Mouse (Mus musculus) cortical plate, adult 2 months (tissue): Measurements from ENCODE around the gene Acadvl. TPM values are rescaled to one million over a fixed set of nuclear protein-coding genes. Genes with fewer than 3 reads are reported as not detected.

Experiments
- H3K27ac ChIP-seq: fragments of 200-500 bp; 2 replicates; pipeline ENCODE4 v1.5.1; 2012; ENCODE audit warnings: low read length, control low read depth, inconsistent platforms; ENCODE audit not compliant: insufficient read depth
- H3K4me1 ChIP-seq: fragments of 200-500 bp; 2 replicates; pipeline ENCODE4 v1.6.1; 2011; ENCODE audit warnings: low read length; ENCODE audit not compliant: control insufficient read depth, insufficient read depth
- H3K4me3 ChIP-seq: fragments of 200-500 bp; 2 replicates; pipeline ENCODE4 v1.5.1; 2011; ENCODE audit warnings: mild to moderate bottlenecking, low read length, control low read depth; ENCODE audit not compliant: insufficient read depth
- CTCF ChIP-seq: fragments of 200-500 bp; IDR thresholded peaks from 2 replicates; pipeline ENCODE4 v1.5.1; 2011; ENCODE audit warnings: mild to moderate bottlenecking, control low read depth, low read length; ENCODE audit not compliant: insufficient read depth; ENCODE audit errors: extremely low read depth
- POLR2A ChIP-seq: fragments of 200-500 bp; IDR thresholded peaks from 2 replicates; pipeline ENCODE4 v1.6.1; 2011; ENCODE audit warnings: mild to moderate bottlenecking, low read length, control low read depth; ENCODE audit not compliant: insufficient read depth; ENCODE audit errors: extremely low read depth
- polyA plus RNA-seq: library from polyadenylated mRNA; depleted of rRNA; stranded (reverse); fragments of >200 nt; gene quantifications from 2 replicates; pipeline ENCODE4 v1.2.3, GENCODE M21; 2012

Acadvl gene
- polyA plus RNA-seq, 1 experiment: 66.5 TPM

DNA sequence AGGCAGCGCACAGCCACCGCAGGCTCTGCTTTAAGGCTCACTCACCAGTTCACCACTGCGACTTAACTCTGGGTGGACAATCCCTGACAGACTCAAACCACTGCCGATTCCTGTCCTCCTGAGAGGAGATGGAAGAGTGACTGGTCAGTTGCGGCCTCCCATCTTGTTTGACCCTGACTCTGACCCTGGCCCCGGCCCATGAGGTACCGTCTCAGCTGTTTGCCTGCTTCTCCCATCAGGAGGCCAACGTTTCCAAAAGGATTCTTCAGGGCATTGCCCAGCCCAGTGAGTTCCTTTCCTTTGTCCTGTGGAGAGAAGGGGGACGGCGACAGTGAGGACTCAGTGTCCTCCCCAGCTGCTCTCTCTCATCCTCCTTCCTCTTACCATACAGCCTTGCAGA, 4.2 kb downstream of the Acadvl start:
- peaks cover 4% of the 10 kb centered on the region; the same call in 1 of the 2 replicates for H3K4me1 ChIP-seq
- H3K27ac ChIP-seq: no peak overlapping the region
- no peak overlapping the region for H3K4me3 ChIP-seq
- TF ChIP-seq POLR2A (no peak), CTCF (no peak)

DNA sequence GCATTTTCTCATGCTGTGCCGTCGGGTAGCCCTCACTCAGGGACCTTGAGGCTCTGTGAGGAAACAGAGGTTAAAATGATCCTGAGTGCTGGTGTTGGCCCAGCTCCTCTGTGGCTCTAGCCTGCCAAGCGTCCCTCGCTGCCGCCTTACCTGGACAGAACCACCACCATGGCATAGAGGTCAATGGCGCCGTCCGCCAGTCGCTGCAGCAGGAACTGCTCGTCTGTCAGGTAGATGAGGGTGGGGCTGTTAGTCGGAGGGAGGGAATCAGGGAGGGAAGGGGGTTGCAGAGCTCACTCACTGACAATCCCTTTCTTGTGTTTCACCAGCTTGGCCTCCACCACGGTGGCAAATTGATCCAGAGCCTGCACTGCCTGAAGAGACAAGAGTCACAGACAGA, 4.7 kb downstream of the Acadvl start:
- TF ChIP-seq CTCF (no peak), POLR2A (no peak)
- peaks cover 4% of the 10 kb centered on the region; the same call in 1 of the 2 replicates for H3K4me1 ChIP-seq
- H3K4me3 ChIP-seq: no peak overlapping the region
- H3K27ac ChIP-seq: no peak overlapping the region

DNA sequence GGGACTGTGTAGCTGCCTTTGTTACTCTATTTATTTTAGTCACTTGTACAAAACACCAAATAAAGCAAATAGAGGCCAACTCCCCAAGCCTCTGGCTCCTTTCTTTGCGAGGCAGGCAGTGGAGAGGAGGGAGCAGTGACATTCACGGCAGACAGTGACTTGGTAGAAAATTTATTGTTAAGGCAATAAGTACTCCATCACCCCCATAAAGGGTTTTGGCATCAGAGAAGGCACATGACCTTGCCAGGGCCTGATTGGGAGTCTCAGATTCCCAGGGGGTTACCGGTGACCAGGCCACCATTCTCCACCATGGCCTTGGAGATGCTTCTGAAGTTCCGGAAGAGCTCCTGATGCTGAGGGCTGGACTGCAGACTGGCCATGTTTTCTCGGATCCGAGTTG, 5.2 kb downstream of the Acadvl start:
- TF ChIP-seq CTCF (no peak), POLR2A (no peak)
- Histone ChIP-seq H3K4me1 (peaks cover 4% of the 10 kb centered on the region; the same call in 1 of the 2 replicates), H3K4me3 (no peak overlapping the region), H3K27ac (no peak overlapping the region)

DNA sequence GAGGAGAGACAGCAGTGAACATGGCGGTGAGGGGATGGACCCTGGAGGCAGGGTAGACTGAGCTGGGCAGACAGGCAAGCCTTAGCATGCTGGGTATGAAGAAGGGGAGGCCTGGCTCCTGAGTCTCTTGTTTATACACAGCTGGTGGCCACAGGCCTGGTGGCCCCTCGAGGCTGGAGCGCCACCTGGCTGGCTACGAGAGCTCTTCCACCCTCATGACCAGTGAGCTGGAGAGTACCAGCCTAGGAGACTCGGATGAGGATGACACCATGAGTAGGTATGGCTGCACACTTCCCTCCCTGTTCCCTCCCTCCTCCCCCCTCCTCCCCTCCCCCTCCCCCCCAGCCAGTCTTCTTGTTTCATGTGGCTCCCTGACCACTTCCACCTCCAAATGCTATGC, 9.7 kb downstream of the Acadvl start:
- no peak overlapping the region for H3K27ac ChIP-seq
- H3K4me3 ChIP-seq: no peak overlapping the region
- no peak for TF ChIP-seq POLR2A
- TF ChIP-seq CTCF: 0 out of 2 replicates have a peak, but pooled peaks have one; percentile 11
- H3K4me1 ChIP-seq: peaks cover 8% of the 10 kb centered on the region; the same call in 1 of the 2 replicates

DNA sequence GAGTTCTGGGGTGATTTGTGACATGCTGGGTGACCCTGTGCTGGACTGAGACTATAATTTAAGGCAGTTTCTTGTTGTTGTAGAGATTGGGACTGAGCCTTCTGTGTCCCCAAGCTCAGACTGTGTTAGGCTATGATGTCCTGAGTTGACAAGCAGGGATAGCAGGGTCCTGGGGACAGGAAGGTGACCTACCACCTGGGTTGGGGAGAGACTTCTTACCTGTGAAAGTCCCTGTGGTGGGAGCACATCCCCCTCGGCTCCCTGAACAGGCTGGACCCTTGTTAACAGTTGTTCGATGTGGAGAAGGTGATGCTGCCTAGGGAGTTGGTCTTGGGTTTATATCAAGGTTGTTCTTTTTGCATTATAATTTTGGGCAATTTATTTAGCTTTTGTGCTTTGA, 12.7 kb downstream of the Acadvl start:
- Histone ChIP-seq H3K4me3 (no peak overlapping the region), H3K4me1 (peaks cover 8% of the 10 kb centered on the region; the same call in 1 of the 2 replicates), H3K27ac (no peak overlapping the region)
- TF ChIP-seq CTCF (no peak), POLR2A (no peak)

DNA sequence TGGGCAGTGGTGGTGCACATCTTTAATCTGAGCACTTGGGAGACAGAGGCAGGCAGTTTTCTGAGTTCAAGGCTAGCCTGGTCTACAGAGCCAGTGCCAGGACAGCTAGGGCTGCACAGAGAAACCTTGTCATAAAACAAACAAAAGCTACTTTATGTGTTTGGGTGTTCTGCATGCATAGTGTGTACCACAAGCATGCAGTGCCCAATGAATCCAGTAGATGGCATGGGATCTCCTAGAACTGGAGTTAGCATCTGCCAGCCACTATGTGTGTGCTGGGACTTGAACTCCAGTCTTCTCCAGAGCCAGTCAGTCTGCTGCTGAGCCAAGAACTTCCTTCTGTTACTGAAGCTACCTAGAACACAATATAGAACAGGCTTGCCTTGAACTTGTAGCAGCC, 13.3 kb downstream of the Acadvl start:
- Histone ChIP-seq H3K4me1 (peaks cover 8% of the 10 kb centered on the region; the same call in 1 of the 2 replicates), H3K4me3 (no peak overlapping the region; the same call in 1 of the 2 replicates), H3K27ac (no peak overlapping the region)
- TF ChIP-seq POLR2A (no peak), CTCF (peak; percentile 23; the same call in 1 of the 2 replicates)

DNA sequence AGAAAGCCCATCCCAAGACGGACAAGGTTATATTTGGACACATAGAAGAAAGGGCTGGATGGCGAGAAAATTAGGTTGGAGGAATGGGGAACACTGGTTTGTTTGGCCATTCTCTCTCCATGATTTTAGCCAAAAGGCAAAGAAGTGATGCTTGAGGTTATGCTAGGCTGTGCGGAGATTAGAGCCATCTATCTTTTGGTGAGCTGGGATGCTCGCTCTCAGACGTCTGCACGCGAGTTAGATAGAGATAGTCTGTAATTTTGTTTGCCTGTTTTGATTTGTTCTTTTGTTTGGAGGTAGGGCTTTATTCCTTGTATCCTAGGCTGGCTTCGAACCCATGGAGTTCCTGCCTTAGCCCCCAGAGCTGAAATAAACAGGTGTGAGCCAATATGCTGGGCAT, 14.1 kb downstream of the Acadvl start:
- H3K4me1 ChIP-seq: peaks cover 8% of the 10 kb centered on the region; the same call in 1 of the 2 replicates
- H3K4me3 ChIP-seq: peak overlapping the region; percentile 83
- H3K27ac ChIP-seq: peak overlapping the region; percentile 89
- TF ChIP-seq CTCF (no peak), POLR2A (no peak)

DNA sequence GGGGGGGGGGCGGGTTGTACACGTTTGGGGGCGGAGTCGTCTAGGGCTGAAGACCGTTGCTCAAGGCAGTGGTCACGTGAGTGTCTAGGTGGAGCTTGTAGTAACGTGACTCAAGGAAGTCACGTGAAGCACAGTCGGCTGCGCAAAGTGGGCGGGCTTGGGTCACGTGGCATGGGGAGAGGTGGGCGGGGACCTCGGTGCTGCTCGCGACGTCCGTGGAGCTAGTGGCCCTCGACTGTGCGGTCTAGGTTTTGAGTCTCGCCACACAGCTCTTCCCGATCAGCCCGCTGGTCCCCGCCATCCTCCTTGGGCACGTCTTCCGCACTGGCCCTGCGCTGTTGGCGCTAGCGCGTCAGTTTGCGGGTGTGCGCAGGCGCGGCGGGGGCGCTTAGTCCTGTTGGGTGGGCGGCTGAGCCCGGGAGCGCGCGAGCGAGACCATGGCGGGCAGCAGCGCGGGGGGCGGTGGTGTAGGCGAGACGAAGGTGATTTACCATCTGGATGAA, 14.8 kb downstream of the Acadvl start, which contains the start of gene Dvl2:
TSS of gene Dvl2 (plus strand) at position 200 of the 503 bp plus-strand sequence.
- TF ChIP-seq POLR2A (peak; percentile 93; the same call in 1 of the 2 replicates), CTCF (no peak)
- H3K4me3 ChIP-seq: peak within 1 kb of the TSS; percentile 83
- peak within 1 kb of the TSS; percentile 89 for H3K27ac ChIP-seq
- H3K4me1 ChIP-seq: peaks cover 8% of the 10 kb centered on the region; the same call in 1 of the 2 replicates

DNA sequence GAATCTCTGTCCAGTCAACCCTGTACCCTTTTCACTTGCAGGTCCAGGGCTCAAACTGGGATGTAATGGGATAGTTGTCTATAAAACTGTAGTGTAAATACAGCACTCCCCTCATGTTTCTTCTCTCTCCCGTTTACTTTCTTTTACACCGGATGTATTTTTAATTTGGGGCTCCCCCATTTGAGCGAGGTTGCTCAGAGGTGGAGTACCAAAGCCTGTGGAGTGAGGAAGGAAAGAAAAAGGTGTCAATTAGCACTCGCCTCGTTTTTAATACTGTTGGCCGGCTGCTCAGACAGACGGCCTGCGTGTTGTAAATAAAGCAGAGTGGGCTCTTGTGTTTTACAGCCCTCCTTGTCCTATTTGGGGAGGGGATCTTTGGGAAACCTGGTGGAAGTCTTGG, 15.5 kb downstream of the Acadvl start:
- TF ChIP-seq CTCF (no peak), POLR2A (no peak)
- H3K4me1 ChIP-seq: peaks cover 8% of the 10 kb centered on the region; the same call in 1 of the 2 replicates
- no peak overlapping the region for H3K4me3 ChIP-seq
- H3K27ac ChIP-seq: no peak overlapping the region

DNA sequence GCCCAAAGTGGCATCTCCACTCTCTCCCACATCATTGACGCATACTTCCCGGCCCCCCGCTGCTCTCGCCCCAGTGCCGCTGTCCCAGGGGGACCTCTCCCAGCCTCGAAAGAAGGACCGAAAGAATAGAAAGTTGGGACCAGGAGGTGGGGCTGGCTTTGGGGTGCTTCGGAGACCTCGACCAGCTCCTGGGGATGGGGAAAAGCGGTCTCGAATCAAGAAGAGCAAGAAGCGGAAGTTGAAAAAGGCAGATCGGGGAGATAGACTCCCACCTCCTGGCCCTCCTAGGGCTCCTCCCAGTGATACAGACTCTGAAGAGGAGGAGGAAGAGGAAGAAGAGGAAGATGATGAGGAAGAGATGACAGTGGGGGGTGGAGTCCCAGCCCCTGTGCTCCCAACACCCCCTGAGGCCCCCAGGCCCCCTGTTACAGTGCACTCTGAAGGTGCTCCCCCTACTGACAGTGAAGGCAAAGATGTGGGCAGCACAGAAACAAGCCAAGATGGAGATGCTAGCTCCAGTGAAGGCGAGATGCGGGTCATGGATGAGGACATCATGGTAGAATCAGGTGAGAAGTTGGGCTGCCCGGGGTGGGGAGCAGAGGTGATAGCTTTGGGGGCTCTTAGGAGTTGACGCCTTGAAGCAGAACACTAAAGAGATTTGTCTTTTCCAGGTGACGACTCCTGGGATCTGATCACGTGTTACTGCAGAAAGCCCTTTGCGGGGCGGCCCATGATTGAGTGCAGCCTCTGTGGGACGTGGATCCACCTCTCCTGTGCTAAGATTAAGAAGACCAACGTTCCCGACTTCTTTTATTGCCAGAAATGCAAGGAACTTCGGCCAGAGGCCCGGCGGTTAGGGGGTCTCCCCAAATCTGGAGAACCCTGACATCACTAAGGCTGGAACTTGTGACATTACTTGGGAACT, 16.4 kb downstream of the Acadvl start:
- Histone ChIP-seq H3K4me3 (no peak overlapping the region), H3K4me1 (peaks cover 4% of the 10 kb centered on the region; the same call in 1 of the 2 replicates), H3K27ac (no peak overlapping the region)
- TF ChIP-seq CTCF (peak; percentile 20; the same call in 1 of the 2 replicates), POLR2A (no peak)
